Mouse (Mus musculus) layer of hippocampus, postnatal 36 days (tissue): ENCODE measurements around the gene Pgbd5. TPM values are rescaled to one million over a fixed set of nuclear protein-coding genes. Genes with fewer than 3 reads are reported as not detected.
A peak's percentile ranks its signal among the peaks of the same experiment; 100 is the strongest.

Experiments
- DNase-seq, 2 experiments: peaks; one replicate each; pipeline ENCODE4 v3.0.0; 2022
- total RNA-seq, 2 experiments: library from RNA; stranded (reverse); gene quantifications; 2 replicates each; pipeline ENCODE4 v1.2.3; 2021

The Pgbd5 gene
- 100 to 1,000 TPM; 263 to 289 TPM for total RNA-seq

GRCm38 (mm10) chr8:124439558-124439957 lies at the start of gene Pgbd5:
Pgbd5 (minus strand) TSS chr8:124439658.
- no peak for DNase-seq

DNA sequence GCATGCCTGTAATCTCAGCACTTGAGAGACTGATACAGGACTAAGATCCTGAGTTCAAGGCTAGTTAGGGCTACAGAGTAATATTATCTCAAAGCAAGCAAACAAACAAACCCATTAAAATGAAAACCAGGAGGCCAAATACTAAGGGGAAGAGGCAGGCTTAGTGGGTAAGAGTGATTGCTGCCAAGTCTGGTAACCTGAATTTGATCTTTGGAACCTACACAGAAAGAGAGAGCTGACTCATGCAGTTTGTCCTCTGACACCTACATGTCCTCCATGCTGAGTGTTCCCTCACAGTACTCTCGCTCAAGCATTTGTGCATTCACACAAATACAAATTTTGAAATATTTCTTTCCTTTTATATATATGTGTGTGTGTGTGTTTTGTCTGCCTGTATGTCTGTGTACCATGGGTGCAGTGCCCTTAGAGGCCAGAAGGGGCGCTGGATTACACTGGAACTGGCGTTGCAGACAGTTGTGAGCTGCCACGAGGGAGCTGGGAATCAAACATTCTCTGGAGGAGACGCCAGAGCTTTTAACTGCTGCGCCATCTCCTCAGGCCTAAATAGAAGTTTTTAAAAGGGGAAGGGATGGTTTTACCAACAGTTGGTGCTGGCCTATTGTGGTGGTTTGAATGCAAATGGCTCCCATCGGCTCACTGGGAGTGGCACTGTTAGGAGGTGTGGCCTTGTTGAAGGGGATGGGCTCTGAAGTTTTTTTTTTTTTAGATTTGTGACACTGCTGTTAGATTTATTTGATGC lies 44.1 kb upstream of the Pgbd5 start:
- DNase-seq, result no peak

- peak; percentile 71 to 73 for DNase-seq
These were observed 43.3 kb upstream of the Pgbd5 start for GRCm38 (mm10) chr8:124482790-124483189.

DNA sequence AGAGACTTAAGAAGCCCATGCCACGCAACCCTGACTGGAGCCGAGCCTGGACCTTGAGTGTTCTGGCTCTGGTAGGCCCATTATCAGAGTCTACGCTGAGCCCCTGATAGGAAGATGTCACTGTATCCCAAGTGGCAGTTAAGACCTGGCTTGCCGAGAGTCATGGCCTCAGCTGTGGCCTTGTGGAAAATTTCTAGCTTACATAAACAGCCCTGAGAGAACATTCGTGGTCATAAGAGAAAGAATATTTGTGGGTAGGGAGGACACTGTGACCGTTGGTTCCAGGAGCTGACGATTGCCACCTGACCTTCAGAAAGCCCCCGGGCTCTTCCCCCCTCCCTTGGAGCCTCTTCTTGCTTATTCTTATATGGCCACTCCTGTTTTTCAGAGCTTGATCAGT lies 40.9 kb upstream of the Pgbd5 start:
- DNase-seq, result no peak

- no peak for DNase-seq
These were observed 39.8 kb upstream of the Pgbd5 start for GRCm38 (mm10) chr8:124479251-124479650.

DNA sequence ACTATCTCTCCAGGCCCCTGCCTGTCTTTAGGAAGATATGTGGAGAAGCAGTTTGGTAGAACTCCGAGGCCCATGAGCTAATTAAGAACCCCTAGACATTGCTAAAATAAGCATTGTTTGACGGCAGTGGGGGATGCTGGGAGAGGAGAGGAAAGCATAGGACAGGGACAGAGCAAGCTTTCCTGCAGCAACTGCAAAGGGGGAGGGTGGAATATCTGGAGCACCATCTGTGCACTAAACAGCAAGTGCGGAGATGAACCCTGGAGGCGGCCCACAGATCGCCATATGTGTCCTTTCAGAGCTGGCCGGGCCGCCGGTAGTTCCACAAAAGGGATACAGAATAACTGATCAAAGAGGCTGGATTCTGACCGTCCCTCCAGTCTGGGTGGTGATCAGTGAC lies 37.2 kb upstream of the Pgbd5 start:
- DNase-seq, result peak; percentile 78 to 79

- no peak for DNase-seq
These were observed 36.2 kb upstream of the Pgbd5 start for GRCm38 (mm10) chr8:124475690-124476089.

DNA sequence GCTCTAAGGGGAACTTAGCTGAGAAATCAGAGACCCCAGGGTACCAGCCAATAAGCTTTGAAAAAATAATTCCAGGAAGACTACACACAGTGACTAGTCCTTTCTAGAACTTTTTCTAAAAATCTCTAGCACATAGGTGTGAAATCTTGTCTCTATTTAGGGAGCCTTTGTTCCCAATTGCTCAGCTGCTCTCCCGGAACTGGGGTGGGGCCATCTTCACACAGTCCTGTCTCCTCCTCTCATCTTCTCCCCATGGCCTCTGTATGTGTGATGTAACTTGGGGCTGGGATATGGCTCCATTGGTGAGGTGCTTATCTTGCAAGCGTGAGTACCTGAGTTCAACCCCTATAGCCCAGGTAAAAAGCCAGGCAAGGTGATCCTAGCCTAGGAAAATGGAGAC lies 25.2 kb upstream of the Pgbd5 start:
- no peak for DNase-seq

DNA sequence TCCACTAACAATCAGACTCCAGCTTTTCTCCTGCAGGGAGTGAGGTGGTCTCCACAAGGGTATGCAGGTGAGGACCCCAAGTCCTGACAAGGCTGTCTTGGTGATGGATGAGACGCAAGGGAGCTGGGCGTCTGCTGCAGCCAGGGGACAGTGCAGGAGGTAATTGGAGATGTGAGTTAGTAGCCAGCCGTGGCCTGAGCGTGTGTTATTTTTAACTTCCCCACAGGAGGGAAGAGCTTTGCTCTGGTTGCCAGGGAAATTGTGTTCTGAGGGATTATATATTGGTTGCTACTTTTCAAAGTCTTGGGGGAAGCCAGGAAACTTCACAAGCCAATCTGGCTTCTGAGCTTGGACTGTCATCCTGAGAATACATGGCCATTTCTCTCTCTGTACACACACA lies 23.7 kb upstream of the Pgbd5 start:
- DNase-seq, result no peak

DNA sequence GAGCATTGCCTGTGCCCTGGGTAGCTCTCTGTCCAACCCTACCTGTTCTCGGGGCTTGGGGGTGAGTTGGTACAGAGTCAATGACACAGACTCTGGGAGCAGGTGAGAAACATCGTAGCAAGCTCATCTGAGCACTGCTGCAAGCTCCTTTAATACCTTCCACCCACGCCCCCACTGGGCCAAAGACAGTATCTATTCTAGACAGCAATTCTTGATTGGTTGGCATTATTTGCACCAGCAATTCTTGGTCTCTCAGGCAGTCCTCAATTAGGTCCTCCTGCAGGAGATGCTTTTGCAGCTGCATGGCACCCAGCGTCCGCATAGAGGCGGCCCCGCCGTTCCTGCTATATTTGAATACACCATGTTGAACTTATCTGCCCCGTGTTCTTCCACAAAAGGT lies 22.7 kb upstream of the Pgbd5 start:
- no peak for DNase-seq

GRCm38 (mm10) chr8:124461103-124461502 lies 21.6 kb upstream of the Pgbd5 start:
- no peak for DNase-seq

- no peak for DNase-seq
These were observed 21.2 kb upstream of the Pgbd5 start for GRCm38 (mm10) chr8:124460660-124461059.

GRCm38 (mm10) chr8:124459627-124460026 lies 20.2 kb upstream of the Pgbd5 start:
- DNase-seq, result no peak

- no peak for DNase-seq
These were observed 15.9 kb upstream of the Pgbd5 start for GRCm38 (mm10) chr8:124455359-124455758.

DNA sequence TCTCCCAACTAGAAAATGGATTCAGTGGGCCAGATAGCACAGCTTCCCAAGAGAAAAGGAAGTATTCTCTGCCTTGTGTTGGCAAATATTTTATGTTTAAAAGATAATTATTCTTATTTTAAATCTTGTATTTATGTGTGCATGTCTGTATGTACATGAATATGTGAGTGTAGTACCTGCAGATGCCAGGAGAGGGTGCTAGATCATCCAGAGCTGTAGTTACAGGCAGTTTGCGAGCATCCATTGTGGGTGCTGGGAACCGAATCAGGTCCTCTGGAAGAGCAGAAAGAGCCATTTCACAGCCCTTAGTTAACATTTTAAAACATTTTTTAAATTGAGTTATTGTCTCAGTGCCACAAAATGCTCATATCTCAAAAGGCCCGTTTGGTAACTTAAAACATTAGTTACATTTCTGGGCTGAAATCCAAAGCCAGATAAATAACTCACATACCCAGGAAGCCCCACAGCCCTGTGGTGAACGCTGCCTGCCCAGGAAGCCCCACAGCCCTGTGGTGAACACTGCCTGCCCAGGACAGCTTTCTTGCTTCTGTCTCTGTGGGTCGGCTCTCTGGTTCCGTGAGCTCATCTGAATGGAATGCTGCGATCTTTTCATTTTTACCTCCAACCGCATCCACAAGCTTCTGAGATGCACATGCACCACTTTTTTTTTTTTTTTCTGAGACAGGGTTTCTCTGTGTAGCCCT lies 10.9 kb upstream of the Pgbd5 start:
- no peak for DNase-seq

DNA sequence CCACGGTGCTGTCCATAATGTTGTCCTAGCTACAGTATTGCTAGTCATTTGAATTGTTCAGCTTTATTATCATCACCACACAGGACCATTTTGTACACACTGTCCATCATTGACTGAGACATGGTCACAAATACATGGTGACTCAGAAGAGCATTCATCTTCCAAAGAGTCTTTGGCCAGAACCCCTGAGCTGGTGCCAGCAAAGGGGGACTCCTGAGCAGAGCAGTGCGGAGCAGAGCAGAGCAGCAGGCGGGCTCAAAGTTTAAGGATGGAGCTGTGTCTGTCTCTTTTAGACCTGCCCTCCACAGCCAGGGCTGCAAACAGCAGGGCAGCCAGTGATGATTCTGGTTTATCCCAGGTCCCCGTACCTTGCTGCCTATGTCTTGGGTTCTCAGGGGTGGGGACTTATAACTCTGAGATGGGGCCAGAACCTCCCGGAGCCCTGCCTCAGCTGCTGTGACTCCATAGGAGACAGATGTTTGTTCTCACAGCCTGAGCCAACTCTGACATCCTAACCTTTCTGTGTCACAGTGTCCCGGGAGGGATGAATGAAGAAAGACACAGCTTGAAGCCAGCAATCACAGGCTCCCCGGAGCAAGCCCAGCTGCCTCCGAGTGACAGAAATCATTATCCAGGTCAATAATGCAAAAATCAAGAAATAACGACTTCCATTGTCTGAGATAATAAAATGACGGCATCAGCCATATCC lies 9.7 kb upstream of the Pgbd5 start:
- no peak for DNase-seq

- DNase-seq, result no peak
These were observed 2.7 kb downstream of the Pgbd5 start for GRCm38 (mm10) chr8:124436741-124437140.

DNA sequence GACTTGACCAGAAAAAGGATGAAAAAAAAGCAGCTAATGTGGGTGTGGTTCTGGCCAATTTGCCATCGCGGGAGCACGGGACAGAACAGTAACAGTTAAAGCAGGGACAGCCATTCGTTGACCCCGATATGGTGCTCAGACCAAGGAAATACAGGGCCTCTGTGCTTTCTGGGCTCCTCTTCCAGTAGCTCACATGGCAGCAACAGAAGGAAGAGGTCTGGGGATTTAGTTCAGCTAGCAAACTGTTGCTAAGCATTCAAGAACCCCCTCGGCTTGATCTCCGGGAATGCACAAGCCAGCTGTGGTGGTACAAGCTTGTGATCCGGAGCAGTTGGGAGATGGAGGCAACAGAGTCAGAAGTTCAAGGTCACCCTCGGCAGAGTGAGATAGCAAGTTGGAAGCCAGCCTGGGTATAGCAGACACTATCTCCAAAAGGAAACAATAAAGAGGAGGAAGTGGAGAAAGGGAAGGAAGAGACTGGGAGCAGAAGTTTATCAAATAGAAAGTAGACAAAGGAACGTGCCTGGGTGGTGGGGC lies 3.7 kb downstream of the Pgbd5 start:
- DNase-seq, result no peak

DNA sequence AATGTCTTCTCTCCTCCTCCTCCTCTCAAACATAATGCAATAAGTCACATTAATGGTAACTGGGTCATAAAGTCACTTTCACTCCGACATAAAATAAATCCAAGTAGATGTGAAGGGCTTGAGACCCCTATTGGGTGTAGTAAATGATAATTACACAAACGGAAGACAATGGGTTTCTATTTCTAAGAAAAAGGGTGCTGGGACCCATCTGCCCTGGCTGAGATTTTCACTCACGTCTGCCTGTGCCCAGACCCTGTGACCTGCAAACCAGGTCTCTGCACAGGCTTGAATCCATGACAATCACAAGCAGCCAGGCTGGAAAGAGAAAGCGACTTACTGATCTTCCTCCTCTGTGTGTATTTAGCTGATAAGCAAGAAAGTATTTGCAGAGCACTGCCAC lies 4.3 kb downstream of the Pgbd5 start:
- no peak for DNase-seq

GRCm38 (mm10) chr8:124434126-124434790 lies 5.2 kb downstream of the Pgbd5 start:
- peak; percentile 96 to 97 for DNase-seq

DNA sequence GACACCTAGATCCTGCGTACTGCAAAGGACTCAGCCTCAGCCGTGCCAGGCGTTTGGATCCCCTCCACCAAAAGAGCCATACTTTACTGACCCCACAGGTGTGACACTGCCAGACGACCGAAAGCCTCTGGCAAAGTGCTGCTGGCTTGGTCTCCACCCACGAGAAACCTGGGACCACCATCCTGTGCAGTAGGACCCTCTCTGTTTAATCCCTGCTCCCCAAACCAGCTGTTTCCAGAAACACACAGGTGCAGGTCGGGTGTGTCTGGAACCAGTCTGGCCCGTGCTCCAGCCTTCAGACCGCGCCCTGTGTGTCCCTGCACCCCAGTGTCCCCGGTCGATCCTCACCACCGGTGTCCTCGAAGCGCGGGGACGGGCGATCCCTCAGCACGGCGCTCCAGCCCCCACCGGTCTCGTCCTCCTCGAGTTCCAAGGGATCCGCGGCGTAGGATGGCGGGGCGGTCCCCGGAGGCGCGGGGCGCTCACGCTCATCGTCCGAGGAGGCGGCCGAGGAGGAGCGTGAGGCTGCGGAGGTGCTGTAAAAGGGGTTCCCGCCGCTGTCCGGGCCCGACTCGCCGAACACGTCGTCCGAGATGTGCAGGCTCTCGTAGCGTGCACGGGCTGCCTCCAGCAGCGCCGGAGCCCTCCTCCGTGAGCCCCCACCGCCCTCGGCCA lies 5.9 kb downstream of the Pgbd5 start:
- DNase-seq, result no peak

- no peak for DNase-seq
These were observed 8.6 kb downstream of the Pgbd5 start for GRCm38 (mm10) chr8:124430881-124431280.
